Mouse (Mus musculus) right cerebral cortex, postnatal 36 days (tissue): ENCODE results near the gene Olfr1396.
"Not testable (repeated sequence)": the region's sequence is repeated elsewhere in the genome, so short reads cannot be mapped to it uniquely, and the experiment has no call there.

ENCODE experiments used
- DNase-seq, 2 experiments: peaks; one replicate each; pipeline ENCODE4 v3.0.0; 2022; ENCODE audit warnings: low spot score in 2 of 2, mixed read lengths in 1 of 2

The Olfr1396 gene

GRCm38 (mm10) chr11:49090551-49090950 is 24.1 kb downstream of the Olfr1396 start:
- no peak for DNase-seq

- DNase-seq, result no peak
Measured at GRCm38 (mm10) chr11:49089735-49090507, 24.8 kb downstream of the Olfr1396 start.

GRCm38 (mm10) chr11:49088990-49089652 is 25.6 kb downstream of the Olfr1396 start:
- no peak for DNase-seq

GRCm38 (mm10) chr11:49087830-49088616 is 26.7 kb downstream of the Olfr1396 start:
- no peak for DNase-seq

- DNase-seq, result no peak
Measured at GRCm38 (mm10) chr11:49086858-49087361, 27.8 kb downstream of the Olfr1396 start.

DNA sequence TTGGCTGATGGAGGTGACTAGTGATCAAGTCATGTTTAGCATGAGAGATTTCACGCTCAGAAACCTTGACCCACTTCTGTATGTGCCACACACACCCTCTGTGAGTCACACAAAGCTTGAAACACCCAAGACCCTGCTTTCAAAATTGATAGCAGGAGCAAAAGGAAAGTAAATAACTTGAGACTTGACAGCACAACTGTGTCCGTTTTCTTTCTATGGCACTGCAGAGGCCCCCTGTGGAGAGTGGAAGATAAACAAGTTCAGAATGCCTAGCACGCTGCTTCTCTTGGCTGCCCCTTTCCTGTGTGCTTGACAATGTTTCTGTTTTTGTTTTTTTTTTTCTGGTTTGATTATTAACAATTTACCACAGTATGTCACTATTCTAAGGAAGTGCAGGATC is 29.8 kb downstream of the Olfr1396 start:
- no peak for DNase-seq

GRCm38 (mm10) chr11:49084385-49084784 is 30.3 kb downstream of the Olfr1396 start:
- no peak for DNase-seq

- no peak for DNase-seq
Measured at GRCm38 (mm10) chr11:49083808-49084207, 30.9 kb downstream of the Olfr1396 start.

- peak; percentile 26 to 29 for DNase-seq
Measured at GRCm38 (mm10) chr11:49083146-49083545, 31.5 kb downstream of the Olfr1396 start.

DNA sequence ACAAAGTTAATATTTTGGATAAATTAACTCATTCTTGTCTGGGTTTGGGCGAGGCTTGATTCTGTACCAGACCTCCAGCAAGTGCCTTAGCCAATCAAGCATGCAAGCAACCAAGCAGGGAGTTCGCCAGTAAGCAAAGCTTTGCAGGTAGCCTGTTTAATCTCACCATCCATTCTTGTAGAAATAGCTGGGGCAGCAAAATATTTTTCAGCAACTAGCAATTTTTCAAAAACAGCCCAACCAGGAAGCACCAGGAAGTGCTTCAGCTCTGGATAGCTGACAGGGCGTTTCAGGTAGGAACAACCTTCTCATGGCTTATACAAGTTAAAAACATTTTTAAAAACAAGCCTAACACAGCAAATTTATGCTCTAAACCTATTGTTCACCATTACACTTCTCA is 32.8 kb downstream of the Olfr1396 start:
- no peak for DNase-seq

GRCm38 (mm10) chr11:49081356-49081755 is 33.3 kb downstream of the Olfr1396 start:
- DNase-seq, result no peak

DNA sequence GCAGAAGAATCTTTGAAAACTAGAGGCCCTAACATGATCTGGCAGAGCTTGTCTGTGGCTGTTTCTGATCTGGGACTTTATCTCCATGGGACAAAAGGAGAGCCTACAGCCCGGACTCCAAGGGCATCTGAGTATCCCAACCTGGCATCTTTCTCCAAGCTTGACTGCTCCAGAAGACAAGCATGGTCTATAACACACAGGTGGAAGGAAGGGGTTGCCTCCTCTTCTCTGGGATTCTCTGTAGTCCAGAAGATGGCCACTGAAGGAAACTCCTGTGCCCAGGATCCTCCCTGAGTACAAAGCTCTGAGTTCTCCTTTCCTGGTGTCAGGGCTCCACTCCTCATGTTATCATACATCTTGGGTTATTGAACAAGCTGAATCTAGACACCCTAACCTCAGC is 34.0 kb downstream of the Olfr1396 start:
- DNase-seq, result no peak

GRCm38 (mm10) chr11:49078719-49079118 is 36.0 kb downstream of the Olfr1396 start:
- no peak for DNase-seq

DNA sequence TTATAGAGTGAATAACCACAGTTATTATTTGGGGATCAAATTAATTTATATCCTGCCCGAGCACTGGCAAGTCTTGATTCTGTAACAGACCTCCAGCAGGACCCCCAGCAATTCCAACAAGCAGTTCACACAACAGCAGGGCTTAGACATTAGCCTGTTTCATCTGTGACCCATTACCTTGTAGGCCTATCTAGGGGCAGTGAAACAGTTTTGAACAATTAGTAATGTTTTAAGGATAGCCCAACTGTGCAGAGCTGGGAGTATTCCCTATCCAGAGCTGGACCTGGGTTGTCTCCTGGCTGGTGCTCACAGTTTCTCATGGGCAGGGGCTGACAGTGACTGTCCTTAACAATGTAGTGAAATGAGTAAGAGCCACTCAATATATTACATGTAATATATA is 37.7 kb downstream of the Olfr1396 start:
- DNase-seq, result no peak

DNA sequence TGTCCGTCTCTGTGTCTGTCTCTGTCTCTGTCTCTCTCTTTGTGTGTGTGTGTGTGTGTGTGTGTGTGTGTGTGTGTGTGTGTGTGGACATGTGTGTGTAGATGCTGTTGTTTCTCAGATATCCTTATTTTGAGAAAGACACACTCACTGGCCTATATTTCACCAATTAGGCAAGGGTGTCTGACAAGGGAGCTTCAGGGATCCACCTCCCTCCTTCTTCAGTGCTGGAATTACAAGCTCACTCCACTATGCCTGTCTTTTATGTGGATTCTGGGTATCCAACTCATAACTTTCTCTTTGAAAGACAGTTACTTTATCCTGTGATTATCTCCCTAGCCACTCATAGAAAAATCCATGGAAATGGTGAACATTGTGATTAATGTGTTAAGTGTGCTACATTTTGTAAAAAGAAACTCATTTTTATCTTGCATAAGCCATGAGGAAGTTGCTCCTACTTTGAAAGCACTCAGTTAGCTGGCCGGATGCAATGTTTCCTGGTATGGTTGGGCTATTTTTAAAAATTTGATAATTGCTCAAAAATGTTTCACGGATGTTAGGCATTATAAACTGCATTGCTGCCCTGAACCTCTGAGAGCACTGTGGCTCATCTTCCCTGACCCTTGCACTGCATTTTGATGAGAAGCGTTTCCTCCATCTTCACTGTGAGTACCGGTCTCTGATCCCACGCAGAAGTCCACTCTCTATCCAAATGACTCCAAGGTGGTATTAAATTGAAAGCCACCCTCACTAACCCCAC is 38.5 kb downstream of the Olfr1396 start, which contains the start of gene Ifi47:
Gene Ifi47, plus strand, starts transcription at position 587 of the 757 bp plus-strand sequence.
- DNase-seq, result not testable (repeated sequence)

DNA sequence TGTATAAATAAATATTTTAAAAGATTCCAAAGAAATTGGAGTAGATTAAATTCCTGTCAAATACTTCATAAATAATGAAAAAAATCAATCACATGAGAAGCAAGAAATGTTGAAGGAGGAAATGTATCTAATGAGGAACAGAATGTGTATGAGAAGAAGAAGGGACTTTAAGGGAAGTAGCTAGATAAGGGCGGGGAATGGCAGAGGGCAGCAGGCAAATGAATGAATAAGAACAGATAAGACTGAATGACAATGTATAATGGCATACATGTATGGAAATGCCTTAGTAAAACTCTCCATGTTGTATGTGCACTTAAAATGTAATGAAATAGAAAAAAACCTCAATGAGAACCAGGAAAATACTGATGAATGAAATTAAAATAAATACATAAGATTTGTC is 46.3 kb downstream of the Olfr1396 start:
- no peak for DNase-seq

- not testable (repeated sequence) for DNase-seq
Measured at GRCm38 (mm10) chr11:49063713-49064469, 50.8 kb downstream of the Olfr1396 start, which contains the start of gene Tgtp2. TSS of gene Tgtp2 (minus strand) at chr11:49064206.

- not testable (repeated sequence) for DNase-seq
Measured at GRCm38 (mm10) chr11:49061865-49062264, 52.8 kb downstream of the Olfr1396 start.

- DNase-seq, result not testable (repeated sequence)
Measured at GRCm38 (mm10) chr11:49060061-49060460, 54.6 kb downstream of the Olfr1396 start.
